Mouse (Mus musculus): ENCODE data around the gene Akr1c21. TPM values are rescaled to one million over a fixed set of nuclear protein-coding genes. Genes with fewer than 3 reads are reported as not detected.
"Not testable (repeated sequence)": the region's sequence is repeated elsewhere in the genome, so short reads cannot be mapped to it uniquely, and the experiment has no call there.

The Akr1c21 gene
- polyA plus RNA-seq (2016; fragmentation: Nextera tagmentation; extraction: Ambion mirVana) = not detected in 2 replicates

DNA sequence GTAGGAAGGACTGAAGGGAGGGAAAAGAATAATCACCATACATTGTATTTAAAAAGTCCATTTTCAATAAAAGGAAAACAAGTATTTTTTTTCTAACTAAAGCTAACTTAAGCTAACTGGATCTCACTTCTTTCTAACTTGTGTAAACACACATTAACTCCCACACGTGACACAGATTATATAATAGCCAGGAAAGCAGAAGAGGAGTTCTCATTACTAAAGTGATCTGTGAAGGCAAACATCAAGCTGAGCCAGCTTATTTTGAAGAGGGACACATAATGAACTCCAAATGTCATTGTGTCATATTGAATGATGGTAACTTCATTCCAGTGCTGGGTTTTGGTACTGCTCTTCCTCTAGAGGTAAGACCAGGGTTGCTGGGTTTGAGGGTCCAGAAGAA lies at the start of gene Akr1c21:
Akr1c21 (plus strand) TSS at position 205 of the 400 bp plus-strand sequence.
- 85% methylated on average over 1 of the region's 1 CpGs for WGBS
- Histone ChIP-seq H3K27ac (no peak within 1 kb of the TSS), H3K27me3 (no peaks in the 10 kb centered on the region), H3K4me2 (no peak within 1 kb of the TSS), H3K36me3 (replicated peaks) (no peaks in the 10 kb centered on the region), H3K9ac (no peak within 1 kb of the TSS), H3K4me1 (no peaks in the 10 kb centered on the region), H3K9me3 (no peaks in the 10 kb centered on the region), H3K4me3 (replicated peaks) (no peak within 1 kb of the TSS)
- no peak for ATAC-seq (ENCODE audit: low FRiP score)

- no peak overlapping the region for H3K4me2 ChIP-seq
- H3K27me3 ChIP-seq = no peaks in the 10 kb centered on the region
- H3K9me3 ChIP-seq = no peaks in the 10 kb centered on the region
- 66% methylated on average over 1 of the region's 1 CpGs for WGBS
- H3K27ac ChIP-seq = no peak overlapping the region
- H3K4me3 ChIP-seq (replicated peaks) = no peak overlapping the region
- no peak overlapping the region for H3K9ac ChIP-seq
- no peaks in the 10 kb centered on the region for H3K4me1 ChIP-seq
- no peak for ATAC-seq (ENCODE audit: low FRiP score)
- no peaks in the 10 kb centered on the region for H3K36me3 ChIP-seq (replicated peaks)
Measured at GRCm38 (mm10) chr13:4559143-4559542, 14.7 kb upstream of the Akr1c21 start.

- no peak overlapping the region for H3K9ac ChIP-seq
- H3K36me3 ChIP-seq (replicated peaks) = no peaks in the 10 kb centered on the region
- no peaks in the 10 kb centered on the region for H3K4me1 ChIP-seq
- no peak for ATAC-seq (ENCODE audit: low FRiP score)
- H3K9me3 ChIP-seq = no peaks in the 10 kb centered on the region
- H3K27me3 ChIP-seq = no peaks in the 10 kb centered on the region
- H3K4me3 ChIP-seq (replicated peaks) = no peak overlapping the region
- no peak overlapping the region for H3K27ac ChIP-seq
- no peak overlapping the region for H3K4me2 ChIP-seq
Measured at GRCm38 (mm10) chr13:4560500-4560899, 13.4 kb upstream of the Akr1c21 start.

DNA sequence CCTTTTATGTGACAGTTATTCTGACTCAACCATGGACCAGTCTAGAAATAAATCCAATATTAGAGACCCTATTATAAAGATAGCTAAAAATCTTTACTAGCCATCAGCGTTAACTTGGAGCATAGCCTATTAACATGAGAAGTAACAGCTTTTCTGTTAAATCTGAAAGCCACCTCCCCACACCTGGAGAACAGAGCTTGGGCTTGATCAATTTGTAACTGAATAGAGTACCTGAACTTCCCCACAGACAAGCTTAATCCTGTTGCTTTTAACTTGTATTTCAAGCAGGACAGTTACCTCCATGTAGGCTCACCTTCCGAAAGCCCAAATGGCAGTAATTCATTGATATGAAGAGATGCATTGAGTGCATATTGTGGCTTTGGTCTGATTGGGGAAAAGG lies 7.9 kb upstream of the Akr1c21 start:
- Histone ChIP-seq H3K9ac (no peak overlapping the region), H3K4me3 (replicated peaks) (no peak overlapping the region), H3K27me3 (no peaks in the 10 kb centered on the region), H3K9me3 (no peaks in the 10 kb centered on the region), H3K4me1 (no peaks in the 10 kb centered on the region), H3K27ac (no peak overlapping the region), H3K4me2 (no peak overlapping the region), H3K36me3 (replicated peaks) (no peaks in the 10 kb centered on the region)
- no peak for ATAC-seq (ENCODE audit: low FRiP score)
- 82% methylated on average over 2 of the region's 2 CpGs for WGBS

DNA sequence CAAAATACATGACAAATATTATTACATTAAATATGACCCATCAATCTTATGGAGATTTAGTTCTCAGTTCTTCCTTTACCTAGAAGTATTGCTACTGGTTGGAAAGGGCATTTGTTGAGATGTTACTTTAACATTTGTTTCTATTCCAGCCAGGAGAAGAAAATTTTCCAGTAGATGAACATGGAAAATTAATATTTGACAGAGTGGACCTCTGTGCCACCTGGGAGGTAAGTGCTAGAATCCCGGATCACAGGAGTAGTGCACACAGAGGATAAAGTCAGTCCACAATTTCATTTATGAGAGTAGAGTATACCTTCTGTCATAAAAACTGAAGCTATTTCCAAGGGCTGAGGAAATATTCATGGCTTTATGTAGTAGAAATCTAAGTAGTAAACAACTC lies 3.0 kb downstream of the Akr1c21 start:
- Histone ChIP-seq H3K4me2 (no peak overlapping the region), H3K9ac (no peak overlapping the region), H3K4me1 (no peaks in the 10 kb centered on the region), H3K27ac (no peak overlapping the region), H3K4me3 (replicated peaks) (no peak overlapping the region), H3K9me3 (no peaks in the 10 kb centered on the region), H3K36me3 (replicated peaks) (no peaks in the 10 kb centered on the region), H3K27me3 (no peaks in the 10 kb centered on the region)
- no peak for ATAC-seq (ENCODE audit: low FRiP score)
- WGBS = 79% methylated on average over 1 of the region's 1 CpGs

DNA sequence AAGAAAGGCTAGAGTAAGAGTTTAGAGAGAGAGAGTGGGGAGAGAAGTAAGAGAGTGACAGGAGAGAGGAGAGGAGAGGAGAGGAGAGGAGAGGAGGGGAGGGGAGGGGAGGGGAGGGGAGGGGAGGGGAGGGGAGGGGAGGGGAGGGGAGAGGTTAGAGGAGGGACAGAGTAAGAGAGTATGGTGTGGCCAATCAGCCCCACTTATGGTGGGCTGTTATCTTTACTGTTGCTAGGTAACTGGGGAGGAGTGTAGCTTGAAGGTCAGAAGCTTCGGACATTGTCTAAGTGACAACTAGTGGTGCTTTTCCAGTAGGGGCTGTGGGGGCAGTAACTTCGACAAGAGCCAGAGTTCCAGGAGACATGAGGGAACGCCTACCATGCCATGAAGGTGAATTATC lies 29.6 kb downstream of the Akr1c21 start:
- not testable (repeated sequence) for H3K27me3 ChIP-seq; H3K9me3 ChIP-seq; H3K4me3 ChIP-seq (replicated peaks); ATAC-seq (ENCODE audit: low FRiP score); H3K4me1 ChIP-seq; H3K9ac ChIP-seq; H3K27ac ChIP-seq; H3K4me2 ChIP-seq
- peaks cover 27% of the 10 kb centered on the region for H3K36me3 ChIP-seq (replicated peaks)
- WGBS = 78% methylated on average over 3 of the region's 3 CpGs

DNA sequence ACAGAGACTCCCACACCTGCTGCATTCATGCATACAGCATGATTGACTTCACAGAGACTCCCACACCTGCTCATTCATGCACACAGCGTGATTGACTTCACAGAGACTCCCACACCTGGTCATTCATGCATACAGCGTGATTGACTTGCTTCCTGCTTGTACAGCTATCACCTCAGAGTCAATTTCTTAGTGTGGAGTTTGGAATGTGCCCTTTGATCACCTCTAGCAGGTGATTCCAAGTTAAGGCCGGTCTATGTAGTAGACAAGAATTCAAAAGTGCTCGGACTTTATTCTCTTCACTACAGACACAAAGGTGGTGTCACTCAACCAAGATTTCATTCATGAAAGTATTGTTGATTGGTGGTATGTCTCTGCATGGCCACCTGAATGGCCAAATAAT lies 32.9 kb downstream of the Akr1c21 start:
- no peak for ATAC-seq (ENCODE audit: low FRiP score)
- H3K27me3 ChIP-seq = no peaks in the 10 kb centered on the region
- H3K9ac ChIP-seq = no peak overlapping the region
- no peak overlapping the region for H3K4me3 ChIP-seq (replicated peaks)
- H3K27ac ChIP-seq = no peak overlapping the region
- no peaks in the 10 kb centered on the region for H3K9me3 ChIP-seq
- 93% methylated on average over 4 of the region's 4 CpGs for WGBS
- H3K4me2 ChIP-seq = no peak overlapping the region
- H3K4me1 ChIP-seq = no peaks in the 10 kb centered on the region
- no peaks in the 10 kb centered on the region for H3K36me3 ChIP-seq (replicated peaks)

GRCm38 (mm10) chr13:4608530-4608929 lies 34.7 kb downstream of the Akr1c21 start:
- no peaks in the 10 kb centered on the region for H3K4me1 ChIP-seq
- H3K4me2 ChIP-seq = peak overlapping the region; percentile 62
- H3K27me3 ChIP-seq = no peaks in the 10 kb centered on the region
- 22% methylated on average over 9 of the region's 9 CpGs for WGBS
- no peaks in the 10 kb centered on the region for H3K36me3 ChIP-seq (replicated peaks)
- H3K9ac ChIP-seq = peak overlapping the region; percentile 61
- peak; percentile 28 for ATAC-seq (ENCODE audit: low FRiP score)
- H3K27ac ChIP-seq = peak overlapping the region; percentile 44; the same call in 1 of the 2 replicates
- peak overlapping the region; percentile 54 for H3K4me3 ChIP-seq (replicated peaks)
- H3K9me3 ChIP-seq = no peaks in the 10 kb centered on the region

GRCm38 (mm10) chr13:4608961-4609409 lies 35.1 kb downstream of the Akr1c21 start, which contains the start of gene Akr1e1:
Gene Akr1e1, minus strand, starts transcription at chr13:4609174.
- Histone ChIP-seq H3K9ac (peak within 1 kb of the TSS; percentile 61), H3K9me3 (no peaks in the 10 kb centered on the region), H3K27me3 (no peaks in the 10 kb centered on the region), H3K4me1 (no peaks in the 10 kb centered on the region), H3K4me2 (peak within 1 kb of the TSS; percentile 62), H3K36me3 (replicated peaks) (no peaks in the 10 kb centered on the region), H3K4me3 (replicated peaks) (peak within 1 kb of the TSS; percentile 54), H3K27ac (peak within 1 kb of the TSS; percentile 44; the same call in 1 of the 2 replicates)
- ATAC-seq (ENCODE audit: low FRiP score) = peak; percentile 100
- 7% methylated on average over 10 of the region's 10 CpGs for WGBS

DNA sequence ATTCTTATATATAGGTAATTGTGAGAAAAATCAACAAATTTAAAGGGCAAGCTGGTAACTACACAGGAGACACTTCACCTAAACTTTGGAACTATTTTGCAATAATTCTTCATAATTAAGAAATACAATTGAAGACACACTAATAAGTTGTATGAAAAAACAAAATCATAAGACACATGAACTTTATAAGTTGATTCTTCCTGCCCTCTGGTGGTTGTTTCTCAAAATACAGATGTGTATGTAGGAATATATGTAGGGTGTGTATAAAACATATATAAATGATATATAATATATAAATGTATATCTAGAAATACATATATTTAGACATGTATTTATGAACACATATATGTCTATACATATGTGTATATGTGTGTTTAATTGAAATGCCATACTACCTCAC lies 37.0 kb downstream of the Akr1c21 start:
- Histone ChIP-seq H3K9ac (no peak overlapping the region), H3K4me2 (no peak overlapping the region), H3K9me3 (no peaks in the 10 kb centered on the region), H3K27me3 (no peaks in the 10 kb centered on the region), H3K4me1 (no peaks in the 10 kb centered on the region), H3K4me3 (replicated peaks) (no peak overlapping the region), H3K36me3 (replicated peaks) (no peaks in the 10 kb centered on the region), H3K27ac (no peak overlapping the region)
- ATAC-seq (ENCODE audit: low FRiP score) = no peak

Other genes starting within 250 kb of the Akr1c21 start
- not detected in 2 replicates for gene Akr1c6, start 139.8 kb upstream of the Akr1c21 start, polyA plus RNA-seq (2016; fragmentation: Nextera tagmentation; extraction: Ambion mirVana)
- gene Akr1c20, start 50.7 kb upstream of the Akr1c21 start, polyA plus RNA-seq (2016; fragmentation: Nextera tagmentation; extraction: Ambion mirVana) = not detected in 2 replicates
- gene Akr1e1, start 35.1 kb downstream of the Akr1c21 start, polyA plus RNA-seq (2016; fragmentation: Nextera tagmentation; extraction: Ambion mirVana) = 49.5 and 51.8 TPM in 2 replicates